Mouse (Mus musculus) MEL (cell line): ENCODE data around the gene Dapk3. TPM values are rescaled to one million over a fixed set of nuclear protein-coding genes. Genes with fewer than 3 reads are reported as not detected.

Source experiments
- DNase-seq: peaks from one replicate; pipeline ENCODE4 v3.0.0; 2011; ENCODE audit warnings: low read depth, low spot score
- H3K27ac ChIP-seq: 2 replicates; pipeline ENCODE4 v1.5.1; 2012; ENCODE audit warnings: low read depth, mild to moderate bottlenecking, control low read depth, low read length, moderate library complexity; ENCODE audit not compliant: control insufficient read depth
- H3K27me3 ChIP-seq, 2 experiments: fragments of 150-350 bp in 1 of 2; sonication (generic) in 1 of 2; 2 replicates each; pipeline ENCODE4 v1.6.1; 2012; ENCODE audit warnings: low read length in 2 of 2, mild to moderate bottlenecking in 2 of 2, improper control_type of control experiment in 1 of 2, moderate library complexity in 1 of 2; ENCODE audit not compliant: insufficient read depth in 2 of 2, control insufficient read depth in 1 of 2
- H3K36me3 ChIP-seq, 2 experiments: 2 replicates each; pipeline ENCODE4 v1.6.1; 2012 to 2014; ENCODE audit warnings: low read length in 2 of 2, improper control_type of control experiment in 1 of 2, inconsistent platforms in 1 of 2, mild to moderate bottlenecking in 1 of 2; ENCODE audit not compliant: insufficient read depth in 2 of 2, control insufficient read depth in 1 of 2
- H3K4me1 ChIP-seq, 2 experiments: fragments of 150-350 bp in 1 of 2; sonication (generic) in 1 of 2; 2 replicates each; pipeline ENCODE4 v1.6.1; 2012; ENCODE audit warnings: low read length in 2 of 2, improper control_type of control experiment in 1 of 2, mild to moderate bottlenecking in 1 of 2; ENCODE audit not compliant: insufficient read depth in 2 of 2, control insufficient read depth in 1 of 2
- H3K4me3 ChIP-seq, 2 experiments: fragments of 150-350 bp in 1 of 2; sonication (generic) in 1 of 2; 2 replicates each; pipeline ENCODE4 v1.5.1; 2012; ENCODE audit warnings: low read depth in 2 of 2, low read length in 2 of 2, mild to moderate bottlenecking in 2 of 2, moderate library complexity in 2 of 2, control low read depth in 1 of 2, improper control_type of control experiment in 1 of 2; ENCODE audit not compliant: control insufficient read depth in 1 of 2, insufficient read depth in 1 of 2
- H3K79me2 ChIP-seq: 2 replicates; pipeline ENCODE4 v1.6.1; 2012; ENCODE audit warnings: mild to moderate bottlenecking, low read length, moderate library complexity; ENCODE audit not compliant: control insufficient read depth, poor library complexity, insufficient read depth
- H3K9ac ChIP-seq: 2 replicates; pipeline ENCODE4 v1.6.1; 2012; ENCODE audit warnings: low read depth, mild to moderate bottlenecking, control low read depth, low read length, moderate library complexity; ENCODE audit not compliant: control insufficient read depth, poor library complexity, severe bottlenecking
- H3K9me3 ChIP-seq: fragments of 150-350 bp; sonication (generic); replicated peaks from 2 replicates; pipeline ENCODE4 v1.6.1; 2012; ENCODE audit warnings: mild to moderate bottlenecking, low read length, improper control_type of control experiment, moderate library complexity; ENCODE audit not compliant: insufficient read depth
- CHD2 ChIP-seq: IDR thresholded peaks from 2 replicates; pipeline ENCODE4 v1.6.1; 2011; ENCODE audit warnings: low read length, improper control_type of control experiment
- ETS1 ChIP-seq: IDR thresholded peaks from 2 replicates; pipeline ENCODE4 v1.6.1; 2012; ENCODE audit warnings: low read depth, mild to moderate bottlenecking, inconsistent platforms, low read length, improper control_type of control experiment, moderate library complexity
- GATA1 ChIP-seq: IDR thresholded peaks from 2 replicates; pipeline ENCODE4 v1.6.1; 2011; ENCODE audit warnings: low read depth, low read length, improper control_type of control experiment
- HCFC1 ChIP-seq: IDR thresholded peaks from 2 replicates; pipeline ENCODE4 v1.6.1; 2012; ENCODE audit warnings: low read depth, mild to moderate bottlenecking, inconsistent platforms, low read length, improper control_type of control experiment, moderate library complexity
- MAX ChIP-seq: IDR thresholded peaks from 2 replicates; pipeline ENCODE4 v1.6.1; 2011; ENCODE audit warnings: low read length, improper control_type of control experiment
- MEF2A ChIP-seq: IDR thresholded peaks from 2 replicates; pipeline ENCODE4 v1.6.1; 2014; ENCODE audit warnings: low read depth, mild to moderate bottlenecking, inconsistent platforms, low read length, improper control_type of control experiment; ENCODE audit not compliant: poor library complexity, insufficient replicate concordance, severe bottlenecking; ENCODE audit errors: extremely low read depth
- MXI1 ChIP-seq: IDR thresholded peaks from 2 replicates; pipeline ENCODE4 v1.6.1; 2011; ENCODE audit warnings: mild to moderate bottlenecking, low read depth, low read length, improper control_type of control experiment
- MYB ChIP-seq: IDR thresholded peaks from 2 replicates; pipeline ENCODE4 v1.6.1; 2011; ENCODE audit warnings: mild to moderate bottlenecking, low read depth, low read length, improper control_type of control experiment
- POLR2A ChIP-seq, 2 experiments: IDR thresholded peaks; 2 replicates each; pipeline ENCODE4 v1.6.1; 2011 to 2012; ENCODE audit warnings: low read length in 2 of 2, mild to moderate bottlenecking in 2 of 2, control low read depth in 1 of 2, improper control_type of control experiment in 1 of 2, low read depth in 1 of 2, moderate library complexity in 1 of 2; ENCODE audit not compliant: control insufficient read depth in 1 of 2, insufficient read depth in 1 of 2, poor library complexity in 1 of 2
- POLR2AphosphoS2 ChIP-seq: IDR thresholded peaks from 2 replicates; pipeline ENCODE4 v1.6.1; 2011; ENCODE audit warnings: low read length, improper control_type of control experiment
- SIN3A ChIP-seq: IDR thresholded peaks from 2 replicates; pipeline ENCODE4 v1.6.1; 2012; ENCODE audit warnings: low read length, improper control_type of control experiment, inconsistent platforms
- UBTF ChIP-seq: IDR thresholded peaks from 2 replicates; pipeline ENCODE4 v1.6.1; 2012; ENCODE audit warnings: low read depth, mild to moderate bottlenecking, inconsistent platforms, low read length, improper control_type of control experiment, moderate library complexity, borderline replicate concordance; ENCODE audit not compliant: insufficient read depth
- USF1 ChIP-seq: IDR thresholded peaks from 2 replicates; pipeline ENCODE4 v1.6.1; 2014; ENCODE audit warnings: low read depth, mild to moderate bottlenecking, inconsistent platforms, low read length, improper control_type of control experiment, moderate library complexity
- ZC3H11A ChIP-seq: IDR thresholded peaks from 2 replicates; pipeline ENCODE4 v1.6.1; 2012; ENCODE audit warnings: low read depth, mild to moderate bottlenecking, inconsistent platforms, low read length, improper control_type of control experiment
- ZKSCAN1 ChIP-seq: IDR thresholded peaks from 2 replicates; pipeline ENCODE4 v1.6.1; 2012; ENCODE audit warnings: low read depth, mild to moderate bottlenecking, inconsistent platforms, low read length, improper control_type of control experiment, moderate library complexity
- ZMIZ1 ChIP-seq: IDR thresholded peaks from 2 replicates; pipeline ENCODE4 v1.6.1; 2012; ENCODE audit warnings: low read depth, mild to moderate bottlenecking, inconsistent platforms, low read length, improper control_type of control experiment, moderate library complexity
- polyA plus RNA-seq, 2 experiments: library from polyadenylated mRNA; stranded (reverse) in 1 of 2; unstranded in 1 of 2; fragments of >175 nt in 1 of 2; fragments of >200 nt in 1 of 2; gene quantifications; 2 replicates each; pipeline versions ENCODE4 v1.2.1 to v1.2.4; 2012; ENCODE audit warnings: low replicate concordance in 2 of 2, low read depth in 1 of 2; ENCODE audit not compliant: insufficient read length in 2 of 2, insufficient read depth in 1 of 2, missing spikeins in 1 of 2
- total RNA-seq: library from RNA; depleted of rRNA; stranded (reverse); fragments of 300-350 nt; gene quantifications from 2 replicates; pipeline ENCODE4 v1.2.3, GENCODE M21; 2012

The Dapk3 gene
- total and polyA plus RNA-seq, 3 experiments, result 42.3 to 79.1 TPM; not detected in 1

GRCm38 (mm10) chr10:81192270-81192967 is 9.6 kb downstream of the Dapk3 start (continued):
- TF ChIP-seq CHD2 (no peak), MAX (peak; percentile 88), ZKSCAN1 (no peak)

DNA sequence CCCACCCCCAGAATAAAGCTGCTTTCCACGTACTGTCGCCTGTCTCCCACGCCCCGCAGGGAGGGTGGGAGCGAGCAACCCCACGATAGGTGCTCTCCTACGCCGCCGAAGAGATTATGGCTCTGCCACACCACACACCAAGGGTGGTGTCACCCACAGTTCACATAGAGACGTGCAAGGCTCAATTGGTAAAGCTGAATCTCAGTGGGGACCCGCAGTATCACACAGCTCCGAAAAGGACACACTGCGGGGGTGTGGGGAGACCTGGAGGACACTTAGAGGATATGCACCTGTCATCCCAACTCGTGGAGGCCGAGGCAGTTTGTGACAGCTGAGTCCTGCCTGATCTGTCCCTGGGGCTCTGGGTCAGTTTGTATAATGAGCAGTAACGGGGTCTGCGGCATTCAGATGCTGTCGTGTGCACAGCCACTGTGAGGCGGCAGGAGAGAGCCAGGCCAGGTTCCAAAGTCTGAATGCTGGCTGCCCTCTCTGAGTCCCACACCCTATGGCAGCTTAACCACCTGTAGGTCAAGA is 10.2 kb downstream of the Dapk3 start:
- Histone ChIP-seq H3K4me3 (peak overlapping the region; percentile 40 to 43), H3K27ac (peak overlapping the region; percentile 14), H3K9ac (peak overlapping the region; percentile 59), H3K79me2 (peaks cover 3% of the 10 kb centered on the region; the same call in 1 of the 2 replicates), H3K4me1 (peaks cover 0 to 14% of the 10 kb centered on the region in 2 experiments; a peak in 2 of 4 replicates), H3K36me3 (no peaks in the 10 kb centered on the region), H3K27me3 (no peaks in the 10 kb centered on the region), H3K9me3 (no peaks in the 10 kb centered on the region)
- no peak for DNase-seq
- TF ChIP-seq ZMIZ1 (peak; percentile 2; the same call in 1 of the 2 replicates), POLR2AphosphoS2 (peak; percentile 79), ETS1 (no peak), MXI1 (no peak), UBTF (no peak), POLR2A (IDR thresholded peaks at IDR 0.05; ENCODE audit: control insufficient read depth in 1 of 2, insufficient read depth in 1 of 2, low read depth in 1 of 2, low read length in 2 of 2, poor library complexity in 1 of 2) (no peak)

DNA sequence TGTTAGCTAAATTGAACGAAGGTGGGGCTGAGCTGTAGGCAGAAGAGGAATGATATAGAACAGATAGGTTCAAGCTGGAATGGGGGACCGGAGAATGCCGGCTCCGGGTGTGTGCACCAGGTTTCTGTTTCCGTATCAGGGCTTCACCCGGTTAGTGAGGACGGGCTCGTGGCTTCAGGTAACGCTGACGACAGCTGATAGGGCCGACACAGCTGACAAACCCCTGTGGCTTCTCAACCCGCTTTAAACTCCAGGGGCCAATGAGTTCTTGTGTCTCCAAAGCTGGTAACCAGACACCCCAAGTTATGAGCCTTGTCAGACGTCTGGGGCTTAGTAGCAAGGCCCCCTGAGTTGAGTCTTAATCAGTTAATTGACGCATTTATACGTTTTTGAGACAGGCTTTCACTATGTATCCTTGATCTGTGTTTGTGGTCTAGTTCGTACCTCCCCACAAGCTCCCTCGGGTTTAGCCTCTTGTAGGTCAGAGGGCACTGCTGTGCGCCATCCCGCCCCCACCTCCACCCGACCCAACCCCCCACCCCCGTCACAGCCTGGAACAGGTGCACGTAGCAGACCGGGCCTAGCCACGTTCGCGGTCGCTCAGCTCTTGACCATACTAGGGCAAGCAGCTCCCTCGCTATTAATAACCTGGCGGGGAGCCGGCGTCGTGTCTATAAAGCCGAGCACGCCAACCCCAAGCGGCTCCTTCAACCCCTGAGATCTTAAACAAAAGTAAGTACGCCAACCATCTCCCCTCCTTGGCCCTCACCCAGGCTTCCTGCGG is 11.4 kb downstream of the Dapk3 start:
- H3K27me3 ChIP-seq, result no peaks in the 10 kb centered on the region
- no peak overlapping the region for H3K9ac ChIP-seq
- no peak overlapping the region for H3K27ac ChIP-seq
- H3K36me3 ChIP-seq, result no peaks in the 10 kb centered on the region
- TF ChIP-seq MEF2A, result no peak
- TF ChIP-seq MYB, result no peak
- TF ChIP-seq HCFC1, result no peak
- no peak for TF ChIP-seq ZC3H11A
- TF ChIP-seq GATA1, result no peak
- no peak for TF ChIP-seq SIN3A
- TF ChIP-seq USF1, result no peak
- peaks cover 0 to 14% of the 10 kb centered on the region in 2 experiments; a peak in 2 of 4 replicates for H3K4me1 ChIP-seq
- no peak overlapping the region for H3K4me3 ChIP-seq
- peaks cover 3% of the 10 kb centered on the region; the same call in 1 of the 2 replicates for H3K79me2 ChIP-seq
- H3K9me3 ChIP-seq, result no peaks in the 10 kb centered on the region
- no peak for DNase-seq
